Mouse (Mus musculus) neural tube, embryonic 14.5 days (tissue): Measurements from ENCODE around the gene Mlxipl. TPM values are rescaled to one million over a fixed set of nuclear protein-coding genes. Genes with fewer than 3 reads are reported as not detected.

Experiments
- ATAC-seq: fragments of 200-750 bp; cut with Nextera tagmentation; 2 replicates; pipeline ENCODE4 v1.8.0; 2017; ENCODE audit warnings: low read depth, mild to moderate bottlenecking, moderate TSS enrichment, moderate library complexity
- H3K27ac ChIP-seq: fragments of 300-500 bp; sonication (generic); 2 replicates; pipeline ENCODE4 v1.5.1; 2014; ENCODE audit warnings: low read depth, mild to moderate bottlenecking, control low read depth, low read length, moderate library complexity, mixed read lengths
- H3K27me3 ChIP-seq: fragments of 300-500 bp; sonication (generic); 2 replicates; pipeline ENCODE4 v1.6.1; 2014; ENCODE audit warnings: low read length; ENCODE audit not compliant: control insufficient read depth, insufficient read depth
- H3K36me3 ChIP-seq: fragments of 300-500 bp; sonication (generic); 2 replicates; pipeline ENCODE4 v1.6.1; 2014; ENCODE audit warnings: low read length, mixed read lengths; ENCODE audit not compliant: control insufficient read depth, insufficient read depth
- H3K4me1 ChIP-seq: fragments of 300-500 bp; sonication (generic); 2 replicates; pipeline ENCODE4 v1.6.1; 2014; ENCODE audit warnings: low read length; ENCODE audit not compliant: control insufficient read depth, insufficient read depth
- H3K4me2 ChIP-seq: fragments of 300-500 bp; sonication (generic); 2 replicates; pipeline ENCODE4 v1.6.1; 2014; ENCODE audit warnings: mild to moderate bottlenecking, low read depth, low read length, control low read depth
- H3K4me3 ChIP-seq: fragments of 300-500 bp; sonication (generic); 2 replicates; pipeline ENCODE4 v1.5.1; 2014; ENCODE audit warnings: low read depth, low read length, control low read depth, mixed read lengths
- H3K9ac ChIP-seq: fragments of 300-500 bp; sonication (generic); replicated peaks from 2 replicates; pipeline ENCODE4 v1.6.1; 2014; ENCODE audit warnings: low read depth, mild to moderate bottlenecking, control low read depth, low read length, mixed read lengths
- H3K9me3 ChIP-seq: fragments of 300-500 bp; sonication (generic); 2 replicates; pipeline ENCODE4 v1.6.1; 2016; ENCODE audit warnings: low read length; ENCODE audit not compliant: control insufficient read depth
- WGBS: fragments of 180-500 bp; shearing (Covaris S2); extraction: QIAGEN DNeasy Blood & Tissue Kit; methylation state at CpG from one replicate; pipeline ENCODE4 v1.1.7; 2014; 5-methylcytosine and 5-hydroxymethylcytosine counted together
- polyA plus RNA-seq: library from polyadenylated mRNA; unstranded; fragments of >200 nt; fragmentation: Nextera tagmentation; extraction: Ambion mirVana; gene quantifications from 2 replicates; pipeline ENCODE4 v1.2.1, GENCODE M21; 2014

The Mlxipl gene
- polyA plus RNA-seq, 1 experiment from 2014 or later, result 0.27 TPM

GRCm38 (mm10) chr5:135180796-135181195 is 91.1 kb downstream of the Mlxipl start:
- Histone ChIP-seq H3K4me1 (no peaks in the 10 kb centered on the region), H3K36me3 (peaks cover 43% of the 10 kb centered on the region), H3K27ac (no peak overlapping the region)

GRCm38 (mm10) chr5:135181776-135182175 is 92.1 kb downstream of the Mlxipl start:
- 70% methylated on average over 6 of the region's 6 CpGs for WGBS
- no peaks in the 10 kb centered on the region for H3K4me1 ChIP-seq
- H3K4me3 ChIP-seq, result no peak overlapping the region
- no peaks in the 10 kb centered on the region for H3K9me3 ChIP-seq
- no peak overlapping the region for H3K27ac ChIP-seq
- H3K36me3 ChIP-seq, result peaks cover 40% of the 10 kb centered on the region
- no peak overlapping the region for H3K9ac ChIP-seq
- no peak overlapping the region for H3K4me2 ChIP-seq
- ATAC-seq, result no peak
- H3K27me3 ChIP-seq, result no peaks in the 10 kb centered on the region

More at GRCm38 (mm10) chr5:135180796-135181195, 91.1 kb downstream of the Mlxipl start:
- no peak for ATAC-seq
- H3K9me3 ChIP-seq, result no peaks in the 10 kb centered on the region
- H3K4me3 ChIP-seq, result no peak overlapping the region
- no peak overlapping the region for H3K4me2 ChIP-seq
- H3K27me3 ChIP-seq, result no peaks in the 10 kb centered on the region
- WGBS, result 94% methylated on average over 14 of the region's 14 CpGs
- no peak overlapping the region for H3K9ac ChIP-seq

GRCm38 (mm10) chr5:135183131-135183861 is 93.6 kb downstream of the Mlxipl start:
- Histone ChIP-seq H3K4me2 (no peak overlapping the region), H3K4me3 (no peak overlapping the region), H3K9ac (no peak overlapping the region), H3K27me3 (no peaks in the 10 kb centered on the region), H3K36me3 (peaks cover 34% of the 10 kb centered on the region), H3K4me1 (peaks cover 1% of the 10 kb centered on the region; the same call in 1 of the 2 replicates), H3K27ac (no peak overlapping the region), H3K9me3 (no peaks in the 10 kb centered on the region)
- WGBS, result 55% methylated on average over 8 of the region's 8 CpGs
- ATAC-seq, result no peak

- H3K9ac ChIP-seq, result no peak overlapping the region
- ATAC-seq, result no peak
- 97% methylated on average over 3 of the region's 3 CpGs for WGBS
- H3K27ac ChIP-seq, result no peak overlapping the region
- peaks cover 29% of the 10 kb centered on the region for H3K36me3 ChIP-seq
- H3K4me3 ChIP-seq, result no peak overlapping the region
- peaks cover 19% of the 10 kb centered on the region for H3K4me1 ChIP-seq
- H3K9me3 ChIP-seq, result no peaks in the 10 kb centered on the region
- no peak overlapping the region for H3K4me2 ChIP-seq
- no peaks in the 10 kb centered on the region for H3K27me3 ChIP-seq
Measured at GRCm38 (mm10) chr5:135185016-135185415, 95.3 kb downstream of the Mlxipl start.

GRCm38 (mm10) chr5:135185596-135185995 is 95.9 kb downstream of the Mlxipl start:
- H3K9ac ChIP-seq, result no peak overlapping the region
- H3K4me2 ChIP-seq, result no peak overlapping the region
- H3K36me3 ChIP-seq, result peaks cover 24% of the 10 kb centered on the region
- no peak overlapping the region for H3K4me3 ChIP-seq
- ATAC-seq, result no peak
- H3K27me3 ChIP-seq, result no peaks in the 10 kb centered on the region
- peaks cover 22% of the 10 kb centered on the region for H3K4me1 ChIP-seq
- no peaks in the 10 kb centered on the region for H3K9me3 ChIP-seq
- WGBS, result 37% methylated on average over 3 of the region's 3 CpGs
- H3K27ac ChIP-seq, result no peak overlapping the region

- Histone ChIP-seq H3K9me3 (no peaks in the 10 kb centered on the region), H3K27ac (peak overlapping the region; percentile 93), H3K9ac (peak overlapping the region; percentile 89), H3K27me3 (no peaks in the 10 kb centered on the region), H3K4me1 (peaks cover 24% of the 10 kb centered on the region), H3K4me3 (peak overlapping the region; percentile 99), H3K4me2 (peak overlapping the region; percentile 76), H3K36me3 (peaks cover 18% of the 10 kb centered on the region)
- 21% methylated on average over 10 of the region's 10 CpGs for WGBS
- ATAC-seq, result no peak
Measured at GRCm38 (mm10) chr5:135186231-135186620, 96.5 kb downstream of the Mlxipl start.

GRCm38 (mm10) chr5:135186621-135187348 is 97.1 kb downstream of the Mlxipl start, which contains the start of gene Baz1b:
TSS of gene Baz1b (plus strand) at chr5:135187264.
- WGBS, result under 1% methylated on average over 57 of the region's 57 CpGs
- H3K27me3 ChIP-seq, result no peaks in the 10 kb centered on the region
- H3K27ac ChIP-seq, result peak within 1 kb of the TSS; percentile 93
- peak within 1 kb of the TSS; percentile 89 for H3K9ac ChIP-seq
- ATAC-seq, result peak; percentile 97
- no peaks in the 10 kb centered on the region for H3K9me3 ChIP-seq
- H3K4me2 ChIP-seq, result peak within 1 kb of the TSS; percentile 76
- H3K36me3 ChIP-seq, result peaks cover 12% of the 10 kb centered on the region
- H3K4me1 ChIP-seq, result peaks cover 24% of the 10 kb centered on the region
- H3K4me3 ChIP-seq, result peak within 1 kb of the TSS; percentile 99

GRCm38 (mm10) chr5:135187349-135188213 is 97.9 kb downstream of the Mlxipl start:
- H3K27ac ChIP-seq, result peak overlapping the region; percentile 93
- peak overlapping the region; percentile 99 for H3K4me3 ChIP-seq
- peaks cover 24% of the 10 kb centered on the region for H3K4me1 ChIP-seq
- H3K36me3 ChIP-seq, result 0 out of 2 replicates have a peak, but pooled peaks cover 5% of the 10 kb centered on the region
- peak; percentile 67 for ATAC-seq
- no peaks in the 10 kb centered on the region for H3K9me3 ChIP-seq
- H3K9ac ChIP-seq, result peak overlapping the region; percentile 89
- WGBS, result under 1% methylated on average over 95 of the region's 102 CpGs
- H3K27me3 ChIP-seq, result no peaks in the 10 kb centered on the region
- H3K4me2 ChIP-seq, result peak overlapping the region; percentile 76
